Mouse (Mus musculus) hindbrain, embryonic 10.5 days (tissue): Measurements from ENCODE around the gene Ncapd3. TPM values are rescaled to one million over a fixed set of nuclear protein-coding genes. Genes with fewer than 3 reads are reported as not detected.

ENCODE experiments used
- DNase-seq: peaks from one replicate; pipeline ENCODE4 v3.0.0-alpha.2; 2017; ENCODE audit warnings: low spot score
- H3K27ac ChIP-seq: fragments of 300-500 bp; sonication (generic); 2 replicates; pipeline ENCODE4 v1.5.1; 2016; ENCODE audit warnings: mild to moderate bottlenecking, moderate library complexity
- H3K27me3 ChIP-seq: fragments of 300-500 bp; sonication (generic); 2 replicates; pipeline ENCODE4 v1.6.1; 2016; ENCODE audit warnings: mild to moderate bottlenecking; ENCODE audit not compliant: poor library complexity, insufficient read depth, severe bottlenecking
- H3K36me3 ChIP-seq: fragments of 300-500 bp; sonication (generic); 2 replicates; pipeline ENCODE4 v1.6.1; 2016; ENCODE audit warnings: mild to moderate bottlenecking, moderate library complexity
- H3K4me1 ChIP-seq: fragments of 300-500 bp; sonication (generic); replicated peaks from 2 replicates; pipeline ENCODE4 v1.6.1; 2016; ENCODE audit warnings: mild to moderate bottlenecking
- H3K4me3 ChIP-seq: fragments of 300-500 bp; sonication (generic); 2 replicates; pipeline ENCODE4 v1.5.1; 2016; ENCODE audit warnings: mild to moderate bottlenecking, moderate library complexity
- H3K9me3 ChIP-seq: fragments of 300-500 bp; sonication (generic); 2 replicates; pipeline ENCODE4 v1.6.1; 2016; ENCODE audit warnings: mild to moderate bottlenecking, moderate library complexity
- WGBS: fragments of 180-500 bp; shearing (Covaris S2); methylation state at CpG from one replicate; pipeline ENCODE4 v1.1.7; 2016; 5-methylcytosine and 5-hydroxymethylcytosine counted together
- polyA plus RNA-seq: library from polyadenylated mRNA; unstranded; fragments of >200 nt; fragmentation: Nextera tagmentation; extraction: Ambion mirVana; gene quantifications from 2 replicates; pipeline ENCODE4 v1.2.1, GENCODE M21; 2016

Gene Ncapd3
- polyA plus RNA-seq, 1 experiment from 2014 or later = 28.8 TPM

- Histone ChIP-seq H3K27me3 (no peaks in the 10 kb centered on the region), H3K9me3 (no peaks in the 10 kb centered on the region), H3K36me3 (peaks cover 25% of the 10 kb centered on the region), H3K4me3 (no peak overlapping the region), H3K4me1 (peaks cover 9% of the 10 kb centered on the region), H3K27ac (no peak overlapping the region)
- no peak for DNase-seq
- WGBS = 83% methylated on average over 22 of the region's 22 CpGs
Observed at GRCm38 (mm10) chr9:27109533-27110514, 79.8 kb downstream of the Ncapd3 start.

GRCm38 (mm10) chr9:27110681-27111080 is 80.7 kb downstream of the Ncapd3 start:
- H3K4me1 ChIP-seq = peaks cover 9% of the 10 kb centered on the region
- H3K27ac ChIP-seq = no peak overlapping the region
- no peaks in the 10 kb centered on the region for H3K9me3 ChIP-seq
- 81% methylated on average over 5 of the region's 5 CpGs for WGBS
- H3K27me3 ChIP-seq = no peaks in the 10 kb centered on the region
- DNase-seq = no peak
- H3K4me3 ChIP-seq = no peak overlapping the region
- H3K36me3 ChIP-seq = peaks cover 16% of the 10 kb centered on the region

GRCm38 (mm10) chr9:27111756-27112155 is 81.8 kb downstream of the Ncapd3 start:
- H3K4me1 ChIP-seq = peaks cover 9% of the 10 kb centered on the region
- H3K4me3 ChIP-seq = no peak overlapping the region
- H3K27ac ChIP-seq = no peak overlapping the region
- peaks cover 14% of the 10 kb centered on the region for H3K36me3 ChIP-seq
- DNase-seq = no peak
- H3K27me3 ChIP-seq = no peaks in the 10 kb centered on the region
- H3K9me3 ChIP-seq = no peaks in the 10 kb centered on the region
- 92% methylated on average over 3 of the region's 3 CpGs for WGBS

- 89% methylated on average over 9 of the region's 9 CpGs for WGBS
- H3K9me3 ChIP-seq = no peaks in the 10 kb centered on the region
Observed at GRCm38 (mm10) chr9:27121254-27121653, 91.3 kb downstream of the Ncapd3 start.

GRCm38 (mm10) chr9:27122076-27122475 is 92.1 kb downstream of the Ncapd3 start:
- H3K36me3 ChIP-seq = peaks cover 9% of the 10 kb centered on the region
- peaks cover 5% of the 10 kb centered on the region; the same call in 1 of the 2 replicates for H3K9me3 ChIP-seq
- no peak overlapping the region for H3K4me3 ChIP-seq
- no peak overlapping the region for H3K27ac ChIP-seq
- WGBS = 90% methylated on average over 4 of the region's 4 CpGs
- no peaks in the 10 kb centered on the region for H3K27me3 ChIP-seq
- peaks cover 18% of the 10 kb centered on the region for H3K4me1 ChIP-seq
- no peak for DNase-seq

More at GRCm38 (mm10) chr9:27121254-27121653, 91.3 kb downstream of the Ncapd3 start:
- Histone ChIP-seq H3K4me3 (no peak overlapping the region), H3K27ac (no peak overlapping the region), H3K36me3 (peaks cover 3% of the 10 kb centered on the region; the same call in 1 of the 2 replicates), H3K4me1 (peaks cover 18% of the 10 kb centered on the region), H3K27me3 (no peaks in the 10 kb centered on the region)
- no peak for DNase-seq

- WGBS = 75% methylated on average over 4 of the region's 4 CpGs
- no peak for DNase-seq
Observed at GRCm38 (mm10) chr9:27122963-27123362, 93.0 kb downstream of the Ncapd3 start.

GRCm38 (mm10) chr9:27123947-27124346 is 94.0 kb downstream of the Ncapd3 start:
- Histone ChIP-seq H3K4me1 (peaks cover 18% of the 10 kb centered on the region), H3K27ac (no peak overlapping the region), H3K9me3 (peaks cover 8% of the 10 kb centered on the region; the same call in 1 of the 2 replicates), H3K4me3 (no peak overlapping the region), H3K36me3 (peaks cover 24% of the 10 kb centered on the region), H3K27me3 (no peaks in the 10 kb centered on the region)
- 83% methylated on average over 2 of the region's 2 CpGs for WGBS
- no peak for DNase-seq

More at GRCm38 (mm10) chr9:27122963-27123362, 93.0 kb downstream of the Ncapd3 start:
- no peak overlapping the region for H3K27ac ChIP-seq
- H3K4me3 ChIP-seq = no peak overlapping the region
- no peaks in the 10 kb centered on the region for H3K27me3 ChIP-seq
- peaks cover 8% of the 10 kb centered on the region; the same call in 1 of the 2 replicates for H3K9me3 ChIP-seq
- peaks cover 18% of the 10 kb centered on the region for H3K4me1 ChIP-seq
- H3K36me3 ChIP-seq = peaks cover 15% of the 10 kb centered on the region

GRCm38 (mm10) chr9:27125450-27125849 is 95.5 kb downstream of the Ncapd3 start:
- Histone ChIP-seq H3K9me3 (peaks cover 8% of the 10 kb centered on the region; the same call in 1 of the 2 replicates), H3K36me3 (peaks cover 24% of the 10 kb centered on the region), H3K4me1 (peaks cover 18% of the 10 kb centered on the region), H3K27ac (no peak overlapping the region), H3K4me3 (no peak overlapping the region), H3K27me3 (no peaks in the 10 kb centered on the region)
- no peak for DNase-seq
- WGBS = 54% methylated on average over 6 of the region's 6 CpGs

GRCm38 (mm10) chr9:27126543-27126942 is 96.6 kb downstream of the Ncapd3 start:
- Histone ChIP-seq H3K4me3 (no peak overlapping the region), H3K27ac (no peak overlapping the region), H3K27me3 (no peaks in the 10 kb centered on the region), H3K4me1 (peaks cover 18% of the 10 kb centered on the region), H3K9me3 (peaks cover 8% of the 10 kb centered on the region; the same call in 1 of the 2 replicates), H3K36me3 (peaks cover 24% of the 10 kb centered on the region)
- DNase-seq = no peak
- WGBS = 90% methylated on average over 6 of the region's 6 CpGs

- peaks cover 31% of the 10 kb centered on the region for H3K36me3 ChIP-seq
- WGBS = 91% methylated on average over 4 of the region's 4 CpGs
- no peaks in the 10 kb centered on the region for H3K27me3 ChIP-seq
- no peak overlapping the region for H3K27ac ChIP-seq
- no peak overlapping the region for H3K4me3 ChIP-seq
- H3K9me3 ChIP-seq = peaks cover 8% of the 10 kb centered on the region; the same call in 1 of the 2 replicates
- DNase-seq = no peak
- H3K4me1 ChIP-seq = peaks cover 20% of the 10 kb centered on the region
Observed at GRCm38 (mm10) chr9:27128629-27129028, 98.7 kb downstream of the Ncapd3 start.

- H3K9me3 ChIP-seq = no peaks in the 10 kb centered on the region
- DNase-seq = peak; percentile 20
- peaks cover 26% of the 10 kb centered on the region for H3K36me3 ChIP-seq
- peaks cover 9% of the 10 kb centered on the region for H3K4me1 ChIP-seq
- no peak overlapping the region for H3K27ac ChIP-seq
- no peak overlapping the region for H3K4me3 ChIP-seq
- H3K27me3 ChIP-seq = no peaks in the 10 kb centered on the region
- WGBS = 86% methylated on average over 1 of the region's 1 CpGs
Observed at GRCm38 (mm10) chr9:27134410-27134809, 104.4 kb downstream of the Ncapd3 start.

GRCm38 (mm10) chr9:27135372-27135771 is 105.4 kb downstream of the Ncapd3 start:
- DNase-seq = no peak
- no peaks in the 10 kb centered on the region for H3K27me3 ChIP-seq
- 91% methylated on average over 7 of the region's 7 CpGs for WGBS
- peaks cover 33% of the 10 kb centered on the region for H3K36me3 ChIP-seq
- no peak overlapping the region for H3K4me3 ChIP-seq
- no peaks in the 10 kb centered on the region for H3K9me3 ChIP-seq
- H3K4me1 ChIP-seq = peaks cover 9% of the 10 kb centered on the region
- no peak overlapping the region for H3K27ac ChIP-seq

- peaks cover 46% of the 10 kb centered on the region for H3K36me3 ChIP-seq
- 91% methylated on average over 8 of the region's 8 CpGs for WGBS
- no peak for DNase-seq
Observed at GRCm38 (mm10) chr9:27136651-27137050, 106.7 kb downstream of the Ncapd3 start.

More at GRCm38 (mm10) chr9:27136651-27137050, 106.7 kb downstream of the Ncapd3 start:
- no peak overlapping the region for H3K4me3 ChIP-seq
- H3K27me3 ChIP-seq = no peaks in the 10 kb centered on the region
- H3K9me3 ChIP-seq = no peaks in the 10 kb centered on the region
- no peak overlapping the region for H3K27ac ChIP-seq
- H3K4me1 ChIP-seq = peaks cover 9% of the 10 kb centered on the region
